ENCODE assay signal across 21 mouse cellular contexts in the genomic region with DNA sequence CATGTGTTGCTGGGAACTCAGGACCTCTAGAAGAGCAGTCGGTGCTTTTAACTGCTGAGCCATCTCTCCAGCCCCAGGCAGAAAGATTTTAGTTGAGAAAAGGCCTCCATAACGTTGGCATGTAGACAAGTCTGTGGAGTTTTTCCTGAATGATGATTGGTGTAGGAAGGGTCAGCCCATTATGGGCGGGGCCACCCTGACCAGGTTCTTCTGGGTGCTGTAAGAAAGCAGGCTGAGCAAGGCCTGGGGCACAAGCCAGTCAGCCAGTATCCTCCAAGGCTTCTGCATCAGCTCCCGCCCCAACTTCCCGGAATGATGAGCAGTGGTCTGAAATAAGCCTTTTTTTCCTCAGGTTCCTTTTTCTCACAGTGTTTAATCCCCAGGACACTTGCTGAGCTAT. TPM values are rescaled to one million over a fixed set of nuclear protein-coding genes. Genes with fewer than 3 reads are reported as not detected.
DNase-seq lines count a peak whose midpoint lies in the region; ATAC-seq and TF ChIP-seq lines count a peak whose summit lies in the region.
"Had no signal": no experiment of that assay in that cellular context is flagged by ENCODE, and none has a peak within 500 bp of the region (broad histone marks: within the 10 kb centered on the region; RNA-seq: fewer than 3 reads in every experiment).

No protein-coding gene starts in this region.

- TF ChIP-seq EP300 in ES-Bruce4 (IDR thresholded peaks at IDR 0.05; ENCODE audit: insufficient read depth, low read depth, low read length): no peak

- H3K4me2 ChIP-seq in kidney, postnatal 0 days (ENCODE audit: low read length): no peak overlapping the region
- H3K4me2 ChIP-seq in limb, embryonic 15.5 days: no peak overlapping the region
- H3K4me2 ChIP-seq: heart, embryonic 13.5 days had no signal

- peaks cover 34% of the 10 kb centered on the region for H3K36me3 ChIP-seq in kidney, postnatal 0 days (ENCODE audit: insufficient read depth, low read length)
- H3K36me3 ChIP-seq in ES-Bruce4 (ENCODE audit: control insufficient read depth, insufficient read depth, low read length, poor library complexity, severe bottlenecking): no peaks in the 10 kb centered on the region
- H3K36me3 ChIP-seq in limb, embryonic 15.5 days: peaks cover 59% of the 10 kb centered on the region

- DNase-seq in kidney, postnatal 0 days (ENCODE audit: low spot score): no peak
- DNase-seq in kidney, adult 9 months: no peak
- peak; percentile 81 for DNase-seq in R1 (ENCODE audit: low read depth, low spot score)
- no peak for DNase-seq in lung, postnatal 36 days
- no peak for DNase-seq in spleen, postnatal 36 days (ENCODE audit: low spot score in 2 of 2)
- DNase-seq: cerebellum, postnatal 14 days; gastrocnemius, postnatal 10 days; heart, postnatal 36 days; kidney, adult 8-10 months; layer of hippocampus, postnatal 36 days; right cerebral cortex, adult 18-20 months; spleen, adult 18-20 months; thymus, postnatal 14 days had no signal

- ATAC-seq in kidney, postnatal 0 days (replicated peaks; ENCODE audit: low FRiP score, low read depth): no peak
- ATAC-seq in limb, embryonic 15.5 days (ENCODE audit: insufficient number of reproducible peaks, low FRiP score, low TSS enrichment, low read depth): no peak; the same call in 1 of the 2 replicates
- ATAC-seq: hindbrain, postnatal 0 days; lung, postnatal 0 days; Patski had no signal

- H3K4me1 ChIP-seq in kidney, postnatal 0 days (replicated peaks; ENCODE audit: insufficient read depth, low read length): 0 out of 2 replicates have a peak, but pooled peaks cover 3% of the 10 kb centered on the region
- no peaks in the 10 kb centered on the region for H3K4me1 ChIP-seq in ES-Bruce4 (ENCODE audit: control insufficient read depth, insufficient read depth, low read length)
- H3K4me1 ChIP-seq in limb, embryonic 15.5 days: peaks cover 23% of the 10 kb centered on the region

- 57% methylated on average over 5 of the region's 5 CpGs for whole genome bisulfite sequencing in kidney, postnatal 0 days
- WGBS in limb, embryonic 15.5 days: 44% methylated on average over 5 of the region's 5 CpGs

- H3K9me3 ChIP-seq in kidney, postnatal 0 days (replicated peaks; ENCODE audit: low read length): no peaks in the 10 kb centered on the region
- no peaks in the 10 kb centered on the region for H3K9me3 ChIP-seq in ES-Bruce4 (replicated peaks; ENCODE audit: control insufficient read depth, insufficient read depth, low read length, poor library complexity, severe bottlenecking)
- H3K9me3 ChIP-seq in limb, embryonic 15.5 days: no peaks in the 10 kb centered on the region
- H3K9me3 ChIP-seq: heart, embryonic 13.5 days had no signal

- no peak overlapping the region for H3K27ac ChIP-seq in kidney, postnatal 0 days
- peak overlapping the region; percentile 68 for H3K27ac ChIP-seq in ES-Bruce4 (ENCODE audit: insufficient read depth, low read length)
- peak overlapping the region; percentile 51; the same call in 1 of the 2 replicates for H3K27ac ChIP-seq in limb, embryonic 15.5 days
- H3K27ac ChIP-seq: liver, embryonic 14.5 days had no signal

- no peak overlapping the region for H3K4me3 ChIP-seq in kidney, postnatal 0 days (replicated peaks; ENCODE audit: low read depth, low read length)
- H3K4me3 ChIP-seq in ES-Bruce4 (ENCODE audit: low read depth, low read length): no peak overlapping the region
- H3K4me3 ChIP-seq in limb, embryonic 15.5 days: no peak overlapping the region
- H3K4me3 ChIP-seq: heart, embryonic 13.5 days had no signal

- peak; percentile 13; the same call in 1 of the 2 replicates for TF ChIP-seq CTCF in kidney, postnatal 0 days (IDR thresholded peaks at IDR 0.05; ENCODE audit: low read depth)
- no peak for TF ChIP-seq CTCF in ES-Bruce4 (IDR thresholded peaks at IDR 0.05; ENCODE audit: low read depth, low read length)

- H3K9ac ChIP-seq in kidney, postnatal 0 days (ENCODE audit: low read depth, low read length): no peak overlapping the region
- H3K9ac ChIP-seq in ES-Bruce4 (ENCODE audit: low read depth, poor library complexity, severe bottlenecking): peak overlapping the region; percentile 12; the same call in 1 of the 2 replicates
- H3K9ac ChIP-seq in limb, embryonic 15.5 days: no peak overlapping the region
- H3K9ac ChIP-seq: heart, embryonic 13.5 days; liver, embryonic 14.5 days had no signal

- peak; percentile 29 for TF ChIP-seq POLR2A in ES-Bruce4 (IDR thresholded peaks at IDR 0.05; ENCODE audit: insufficient read depth, low read length)

- H3K27me3 ChIP-seq in kidney, postnatal 0 days (ENCODE audit: insufficient read depth, low read length): no peaks in the 10 kb centered on the region
- H3K27me3 ChIP-seq in ES-Bruce4 (ENCODE audit: control insufficient read depth, insufficient read depth, low read length, poor library complexity, severe bottlenecking): no peaks in the 10 kb centered on the region
- no peaks in the 10 kb centered on the region for H3K27me3 ChIP-seq in limb, embryonic 15.5 days
- H3K27me3 ChIP-seq: CH12.LX; heart, embryonic 13.5 days; Patski had no signal

RNA-seq across cellular contexts. Expression of a gene that starts 11.0 kb away (rescaled TPM):
- polyA plus RNA-seq in kidney, postnatal 0 days (2015; fragmentation: Nextera tagmentation; extraction: Ambion mirVana): 215 and 228 TPM in 2 replicates
- 66.7 and 88.2 TPM in 2 replicates for polyA plus RNA-seq in ES-Bruce4 (2011; ENCODE audit: insufficient read depth, insufficient read length, low read depth, missing spikeins)
- polyA plus RNA-seq in limb, embryonic 15.5 days (2015; fragmentation: Nextera tagmentation; extraction: Ambion mirVana): 653 and 714 TPM in 2 replicates

RNA-seq across cellular contexts. Expression of a gene that starts 18.5 kb away (rescaled TPM):
- 44.3 and 45.1 TPM in 2 replicates for polyA plus RNA-seq in kidney, postnatal 0 days (2015; fragmentation: Nextera tagmentation; extraction: Ambion mirVana)
- 7.7 and 12.0 TPM in 2 replicates for polyA plus RNA-seq in ES-Bruce4 (2011; ENCODE audit: insufficient read depth, insufficient read length, low read depth, missing spikeins)
- polyA plus RNA-seq in limb, embryonic 15.5 days (2015; fragmentation: Nextera tagmentation; extraction: Ambion mirVana): 23.1 and 25.1 TPM in 2 replicates

RNA-seq across cellular contexts. Expression of a gene that starts 18.8 kb away (rescaled TPM):
- 65.0 and 65.3 TPM in 2 replicates for polyA plus RNA-seq in kidney, postnatal 0 days (2015; fragmentation: Nextera tagmentation; extraction: Ambion mirVana)
- polyA plus RNA-seq in ES-Bruce4 (2011; ENCODE audit: insufficient read depth, insufficient read length, low read depth, missing spikeins): 58.1 and 62.4 TPM in 2 replicates
- 63.0 and 70.3 TPM in 2 replicates for polyA plus RNA-seq in limb, embryonic 15.5 days (2015; fragmentation: Nextera tagmentation; extraction: Ambion mirVana)

RNA-seq across cellular contexts. Expression of a gene that starts 22.6 kb away (rescaled TPM):
- 134 and 145 TPM in 2 replicates for polyA plus RNA-seq in kidney, postnatal 0 days (2015; fragmentation: Nextera tagmentation; extraction: Ambion mirVana)
- polyA plus RNA-seq in ES-Bruce4 (2011; ENCODE audit: insufficient read depth, insufficient read length, low read depth, missing spikeins): 2.0 and 2.5 TPM in 2 replicates
- 99.7 and 121 TPM in 2 replicates for polyA plus RNA-seq in limb, embryonic 15.5 days (2015; fragmentation: Nextera tagmentation; extraction: Ambion mirVana)

RNA-seq across cellular contexts. Expression of a gene that starts 28.3 kb away (rescaled TPM):
- 5.8 and 6.1 TPM in 2 replicates for polyA plus RNA-seq in kidney, postnatal 0 days (2015; fragmentation: Nextera tagmentation; extraction: Ambion mirVana)
- 35.0 and 35.5 TPM in 2 replicates for polyA plus RNA-seq in ES-Bruce4 (2011; ENCODE audit: insufficient read depth, insufficient read length, low read depth, missing spikeins)
- polyA plus RNA-seq in limb, embryonic 15.5 days (2015; fragmentation: Nextera tagmentation; extraction: Ambion mirVana): 9.3 and 11.5 TPM in 2 replicates
